Mouse (Mus musculus) cerebellum, adult 8-10 months (tissue): ENCODE data around the gene Sytl2.
A peak's percentile ranks its signal among the peaks of the same experiment; 100 is the strongest.

Source experiments
- DNase-seq: peaks from one replicate; pipeline ENCODE4 v3.0.0; 2022

Sytl2 gene

GRCm38 (mm10) chr7:90312151-90312883, 10.3 kb downstream of the Sytl2 start:
- DNase-seq: no peak

GRCm38 (mm10) chr7:90313421-90313820, 11.4 kb downstream of the Sytl2 start:
- no peak for DNase-seq

GRCm38 (mm10) chr7:90316823-90317222, 14.8 kb downstream of the Sytl2 start:
- no peak for DNase-seq

GRCm38 (mm10) chr7:90319446-90319845, 17.4 kb downstream of the Sytl2 start:
- DNase-seq: no peak

GRCm38 (mm10) chr7:90320124-90320523, 18.1 kb downstream of the Sytl2 start:
- no peak for DNase-seq

- no peak for DNase-seq
Measured at GRCm38 (mm10) chr7:90325166-90325565, 23.1 kb downstream of the Sytl2 start.

- no peak for DNase-seq
Measured at GRCm38 (mm10) chr7:90330200-90330599, 28.1 kb downstream of the Sytl2 start.

- DNase-seq: no peak
Measured at GRCm38 (mm10) chr7:90332483-90333065, 30.5 kb downstream of the Sytl2 start.

GRCm38 (mm10) chr7:90334362-90334761, 32.3 kb downstream of the Sytl2 start:
- DNase-seq: no peak

GRCm38 (mm10) chr7:90334831-90335230, 32.8 kb downstream of the Sytl2 start:
- DNase-seq: no peak

GRCm38 (mm10) chr7:90335755-90336194, 33.7 kb downstream of the Sytl2 start:
- no peak for DNase-seq

- no peak for DNase-seq
Measured at GRCm38 (mm10) chr7:90341212-90341957, 39.3 kb downstream of the Sytl2 start.

- no peak for DNase-seq
Measured at GRCm38 (mm10) chr7:90344903-90345302, 42.9 kb downstream of the Sytl2 start.

GRCm38 (mm10) chr7:90347779-90348437, 45.9 kb downstream of the Sytl2 start:
- DNase-seq: no peak

- no peak for DNase-seq
Measured at GRCm38 (mm10) chr7:90349014-90349413, 47.0 kb downstream of the Sytl2 start.

- no peak for DNase-seq
Measured at GRCm38 (mm10) chr7:90352183-90352582, 50.1 kb downstream of the Sytl2 start.

- no peak for DNase-seq
Measured at GRCm38 (mm10) chr7:90353488-90354228, 51.6 kb downstream of the Sytl2 start.

- no peak for DNase-seq
Measured at GRCm38 (mm10) chr7:90354229-90354604, 52.2 kb downstream of the Sytl2 start.

- no peak for DNase-seq
Measured at GRCm38 (mm10) chr7:90355454-90355853, 53.4 kb downstream of the Sytl2 start.

- DNase-seq: no peak
Measured at GRCm38 (mm10) chr7:90355995-90356394, 53.9 kb downstream of the Sytl2 start.

- no peak for DNase-seq
Measured at GRCm38 (mm10) chr7:90362788-90363187, 60.7 kb downstream of the Sytl2 start.

- peak; percentile 36 for DNase-seq
Measured at GRCm38 (mm10) chr7:90370071-90370851, 68.2 kb downstream of the Sytl2 start.
